Mouse (Mus musculus) cerebellum, adult 11-12 months (tissue): ENCODE data around the gene Cfap300.
A peak's percentile ranks its signal among the peaks of the same experiment; 100 is the strongest.

Experiments used
- DNase-seq: peaks from one replicate; pipeline ENCODE4 v3.0.0; 2022

The Cfap300 gene

DNA sequence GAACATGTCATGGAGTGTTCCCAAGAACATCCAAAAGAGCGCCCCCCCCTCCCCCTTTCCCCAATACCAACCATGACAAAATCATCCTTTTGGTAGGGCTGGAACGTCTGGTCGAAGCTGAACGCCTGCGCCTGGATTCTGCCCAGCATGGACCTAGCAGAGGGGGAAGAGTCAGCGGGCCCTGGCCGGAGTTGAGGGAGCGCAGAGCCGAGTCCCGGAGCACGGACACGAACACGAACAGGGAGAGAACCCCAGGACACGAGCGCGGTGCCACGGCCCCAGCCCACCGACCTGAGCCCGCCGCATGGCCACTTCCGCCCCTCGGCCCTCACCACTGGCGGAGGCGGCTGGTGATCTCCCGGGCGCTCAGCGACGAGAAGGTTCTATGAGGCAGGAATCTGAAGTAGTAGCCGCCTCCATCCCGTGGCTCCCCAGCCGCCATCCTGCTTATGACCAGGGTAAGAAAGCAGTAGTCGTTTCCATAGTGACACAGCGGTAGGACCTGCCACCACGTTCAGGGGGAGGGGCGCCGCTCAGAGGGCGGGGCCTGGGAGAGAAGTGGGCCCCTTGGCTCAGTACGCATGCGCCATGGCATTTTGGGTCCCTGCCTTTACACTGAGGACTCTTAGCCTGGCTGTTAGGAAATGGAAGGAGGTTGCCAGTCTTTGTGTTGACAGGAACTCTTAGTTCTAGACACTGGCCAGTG lies at the start of gene Cfap300:
Cfap300 (minus strand) TSS at position 486 of the 706 bp plus-strand sequence.
- peak; percentile 96 for DNase-seq

DNA sequence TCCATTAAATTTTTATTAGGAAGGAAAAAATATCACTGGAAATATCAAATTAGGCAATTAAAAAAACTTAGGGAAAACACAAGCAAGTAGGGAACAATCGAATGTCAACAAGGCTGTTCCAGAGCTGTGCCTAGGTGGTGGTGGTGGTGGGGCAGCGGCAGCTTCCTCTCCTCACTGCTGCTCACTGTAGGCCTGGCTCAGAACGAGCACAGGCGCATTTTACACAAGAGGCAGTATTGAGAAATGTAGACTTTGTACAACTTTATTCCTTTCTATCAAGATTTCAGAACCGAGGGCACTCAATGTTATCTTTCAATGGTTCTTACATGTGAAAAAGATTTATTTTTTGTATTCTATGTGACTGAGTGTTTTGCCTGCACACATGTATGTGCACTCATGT lies 36.3 kb upstream of the Cfap300 start:
- DNase-seq = no peak

DNA sequence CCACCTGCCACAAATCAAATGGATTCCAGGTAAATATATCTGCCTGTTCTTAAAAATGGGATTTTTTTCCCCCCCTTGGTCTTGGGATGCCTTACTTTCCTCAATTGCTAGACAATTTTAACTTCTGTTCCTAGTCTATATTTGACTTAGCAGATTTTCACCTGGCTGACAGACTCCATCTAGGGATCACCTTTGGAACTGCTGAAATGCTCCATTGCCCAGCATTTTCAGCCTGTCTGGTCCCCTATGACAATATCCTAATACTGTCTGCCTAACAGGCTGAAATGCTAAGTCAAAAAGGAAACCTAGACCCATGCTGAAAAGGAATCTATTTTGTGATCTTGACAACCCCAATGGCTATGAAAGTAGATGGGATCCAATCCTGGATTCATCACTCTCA lies 31.7 kb upstream of the Cfap300 start:
- no peak for DNase-seq

DNA sequence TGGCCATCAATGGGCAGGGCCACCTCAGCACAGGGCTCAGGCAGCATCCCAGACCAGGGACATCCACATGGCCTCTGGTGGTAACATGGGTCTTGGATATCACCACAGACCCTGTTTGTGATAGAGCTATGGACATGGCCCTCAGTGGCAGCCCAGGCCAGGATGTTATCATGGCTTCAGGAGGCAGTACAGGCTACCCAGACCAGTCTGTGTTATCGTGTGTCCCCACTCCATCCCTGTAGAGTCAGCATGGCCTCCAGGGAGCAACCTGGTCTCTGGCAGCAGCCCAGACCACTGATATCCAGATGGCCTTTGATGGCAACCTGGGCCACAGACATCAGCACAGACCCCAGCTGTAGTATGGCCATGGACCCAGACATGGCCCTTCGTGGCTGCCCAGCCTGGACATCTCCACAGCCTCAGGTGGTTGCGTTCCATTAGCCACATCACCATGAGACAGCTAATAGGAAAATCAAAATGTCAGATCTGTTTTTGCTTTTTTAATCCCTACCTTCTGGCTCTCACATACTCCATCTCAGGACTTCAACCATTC lies 30.7 kb upstream of the Cfap300 start:
- DNase-seq = no peak

DNA sequence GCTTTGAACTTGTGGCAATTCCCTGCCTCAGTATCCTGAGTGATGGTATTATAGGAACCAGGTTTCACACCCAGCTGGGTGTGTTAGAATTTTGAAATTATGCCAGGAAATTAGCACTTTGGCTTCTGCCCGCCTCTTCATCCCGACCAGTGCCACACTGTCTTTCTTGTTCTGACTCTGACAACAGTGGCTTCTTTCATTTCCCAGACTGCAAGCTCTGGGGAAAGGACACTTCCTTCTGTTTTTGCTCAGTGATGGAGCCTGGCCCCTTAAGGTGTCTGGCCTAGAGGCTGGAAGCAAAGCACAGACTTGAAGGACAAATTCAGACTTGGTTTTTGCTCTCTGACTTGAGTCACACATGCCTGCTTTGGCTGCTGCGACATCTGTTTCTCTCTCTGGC lies 17.0 kb upstream of the Cfap300 start:
- no peak for DNase-seq

DNA sequence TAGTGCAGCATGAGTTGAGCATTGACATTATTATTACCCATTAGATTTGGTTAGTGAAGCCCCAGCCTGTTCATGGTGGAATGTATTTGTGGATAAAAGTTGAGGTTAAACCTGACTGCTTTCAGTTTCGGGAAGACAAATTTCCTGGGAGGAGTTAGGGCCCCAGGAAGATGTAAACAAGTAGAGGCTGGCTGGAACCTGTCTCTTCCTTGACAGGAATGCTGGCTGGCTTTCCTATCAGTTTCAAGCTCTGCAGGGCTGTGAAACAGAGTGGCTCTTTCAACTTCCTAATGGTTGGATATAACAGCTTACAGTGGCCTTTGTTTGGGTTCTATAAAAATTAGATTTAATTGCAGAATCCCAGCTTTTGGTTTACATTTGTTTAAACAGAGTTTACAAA lies 12.2 kb upstream of the Cfap300 start:
- DNase-seq = no peak

DNA sequence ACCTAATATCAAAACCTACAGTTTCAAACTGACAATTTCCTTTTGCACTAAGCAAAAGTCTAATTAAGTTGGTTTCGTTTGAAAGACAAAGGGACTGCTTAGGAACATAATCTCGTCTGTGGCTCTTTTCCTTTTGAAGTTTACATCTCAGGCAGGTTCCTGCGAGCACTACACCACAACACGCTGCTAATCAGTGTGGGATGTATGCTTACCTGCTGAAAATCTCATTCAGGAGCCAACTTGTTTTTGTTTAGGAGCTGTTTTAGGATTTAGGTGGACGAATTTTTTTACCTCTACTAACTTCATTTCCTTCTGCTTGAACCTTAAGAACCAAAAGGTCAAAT lies 393 bp upstream of the Cfap300 start:
- DNase-seq = no peak

DNA sequence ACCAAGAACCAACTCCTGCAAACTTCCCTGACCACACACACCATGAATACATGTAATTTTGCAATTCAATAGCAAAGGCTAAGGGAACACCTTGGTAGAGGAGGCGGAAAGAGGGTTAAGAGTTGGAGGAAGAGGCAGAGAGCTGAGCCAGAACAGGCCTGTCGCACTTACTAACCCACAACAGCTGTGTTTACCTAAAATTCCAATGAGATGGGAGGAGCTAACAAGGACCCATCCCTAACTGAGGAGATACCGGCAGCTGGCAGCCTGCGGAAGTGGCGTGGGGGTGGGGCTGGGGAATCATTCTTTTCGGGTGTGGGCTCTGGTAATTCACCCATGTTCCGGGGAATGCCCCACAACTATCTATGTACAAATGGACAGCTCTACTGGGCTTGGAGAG lies 7.1 kb downstream of the Cfap300 start:
- DNase-seq = no peak

DNA sequence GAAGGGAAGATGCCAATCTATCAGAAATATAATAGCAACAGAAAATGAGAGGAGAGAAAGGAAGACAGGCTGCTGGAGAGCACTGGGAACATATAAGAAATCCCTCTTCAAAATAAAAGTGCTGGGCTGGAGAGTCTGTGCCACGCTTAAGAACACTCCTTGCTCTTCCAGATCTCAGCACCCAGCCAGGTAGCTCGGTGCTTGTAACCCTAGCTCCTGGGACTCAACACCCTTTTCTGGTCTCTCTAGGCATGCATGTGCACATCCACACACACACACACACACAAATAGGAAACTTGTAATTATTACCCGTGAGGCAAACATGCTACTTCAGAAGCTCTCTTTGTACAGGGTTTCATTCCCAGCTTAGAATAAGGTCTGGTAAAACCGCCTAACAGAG lies 7.5 kb downstream of the Cfap300 start:
- no peak for DNase-seq

DNA sequence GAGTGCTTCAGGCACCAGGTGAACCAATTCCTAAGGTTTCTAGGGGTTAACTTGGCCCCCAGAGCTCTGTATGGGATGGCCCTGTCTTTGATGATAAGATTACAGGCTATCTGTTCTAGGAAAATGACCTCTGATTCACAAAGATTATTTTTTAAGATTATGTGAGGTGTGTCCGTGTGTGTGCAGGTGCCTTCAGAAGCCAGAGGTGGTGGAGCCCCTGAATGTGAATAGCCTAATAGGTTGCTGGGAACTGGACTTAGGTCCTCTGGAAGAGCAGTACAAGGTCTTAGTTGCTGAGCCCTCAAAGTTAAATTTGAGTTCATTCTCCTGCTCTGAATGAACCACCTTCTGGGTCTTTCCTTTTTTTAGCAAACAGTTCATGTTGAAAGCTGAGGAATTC lies 8.5 kb downstream of the Cfap300 start:
- no peak for DNase-seq

DNA sequence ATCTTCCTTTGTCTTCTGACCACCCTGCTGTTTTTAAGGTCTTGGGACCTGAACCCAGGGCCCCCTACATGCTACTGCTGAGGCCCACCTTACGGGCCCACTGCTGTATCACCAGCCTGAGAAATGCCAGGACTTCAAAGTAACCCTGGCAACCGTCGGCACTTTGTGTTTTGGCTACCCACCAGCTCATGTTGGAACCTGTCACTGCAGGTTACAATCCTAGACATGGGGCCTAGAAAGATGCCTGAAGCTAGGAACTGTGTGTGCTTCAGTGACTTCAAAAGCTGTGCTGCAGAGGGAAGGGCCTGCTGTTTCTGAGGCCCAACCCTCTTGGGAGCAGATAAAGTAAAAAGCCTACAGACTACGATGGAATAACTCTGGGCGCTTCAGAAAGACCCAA lies 9.8 kb downstream of the Cfap300 start:
- DNase-seq = no peak

DNA sequence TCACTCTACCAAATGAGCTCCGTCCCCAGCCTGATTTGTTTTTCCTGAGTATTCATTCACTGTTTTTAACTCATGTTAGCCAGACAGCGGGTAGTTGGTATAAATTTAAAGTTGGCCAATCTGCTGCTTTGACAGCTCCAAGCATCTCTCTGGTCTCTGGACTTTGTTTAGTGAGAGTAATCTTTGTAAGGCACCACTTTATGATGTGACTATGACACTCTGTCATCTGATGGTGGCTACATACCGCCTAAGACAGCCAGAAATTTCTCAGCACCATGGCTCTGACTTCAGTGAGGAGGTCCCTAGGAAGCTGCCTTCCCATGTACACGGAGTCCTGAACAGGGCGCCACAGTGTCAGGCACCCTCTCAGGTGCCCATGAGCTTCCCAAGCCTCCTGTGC lies 24.0 kb downstream of the Cfap300 start:
- DNase-seq = no peak

DNA sequence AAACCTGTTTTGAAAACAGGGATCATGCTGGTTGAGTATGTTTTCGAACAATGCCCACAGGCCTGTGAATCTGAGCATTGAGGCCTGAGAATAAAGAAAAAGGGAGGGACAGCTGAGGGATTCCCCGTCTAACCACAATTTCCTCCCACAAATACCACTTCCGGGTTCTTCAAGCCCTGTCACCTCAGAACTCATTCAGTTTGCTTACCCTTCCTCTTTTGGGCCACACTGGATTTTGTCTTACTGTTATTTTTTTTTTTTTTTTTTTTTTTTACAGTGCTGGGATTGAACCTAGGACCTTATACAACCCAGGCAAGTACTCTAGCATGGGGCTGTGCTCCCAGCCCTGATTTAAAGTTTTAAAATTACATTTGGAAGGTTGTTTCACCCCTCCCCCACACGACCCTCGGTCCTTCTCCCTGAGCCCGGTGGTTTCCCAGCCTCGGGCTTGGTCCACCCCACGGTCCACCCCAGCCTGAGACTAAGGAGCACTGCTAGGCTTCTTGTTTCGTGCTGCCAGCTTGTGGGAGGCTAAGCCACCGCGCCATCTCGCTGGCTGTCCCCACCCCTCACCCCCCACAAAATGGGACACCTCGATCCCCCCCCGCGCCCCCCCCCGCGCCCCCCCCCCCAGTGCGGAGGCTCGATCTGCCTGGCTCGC lies 25.2 kb downstream of the Cfap300 start:
- peak; percentile 51 for DNase-seq

DNA sequence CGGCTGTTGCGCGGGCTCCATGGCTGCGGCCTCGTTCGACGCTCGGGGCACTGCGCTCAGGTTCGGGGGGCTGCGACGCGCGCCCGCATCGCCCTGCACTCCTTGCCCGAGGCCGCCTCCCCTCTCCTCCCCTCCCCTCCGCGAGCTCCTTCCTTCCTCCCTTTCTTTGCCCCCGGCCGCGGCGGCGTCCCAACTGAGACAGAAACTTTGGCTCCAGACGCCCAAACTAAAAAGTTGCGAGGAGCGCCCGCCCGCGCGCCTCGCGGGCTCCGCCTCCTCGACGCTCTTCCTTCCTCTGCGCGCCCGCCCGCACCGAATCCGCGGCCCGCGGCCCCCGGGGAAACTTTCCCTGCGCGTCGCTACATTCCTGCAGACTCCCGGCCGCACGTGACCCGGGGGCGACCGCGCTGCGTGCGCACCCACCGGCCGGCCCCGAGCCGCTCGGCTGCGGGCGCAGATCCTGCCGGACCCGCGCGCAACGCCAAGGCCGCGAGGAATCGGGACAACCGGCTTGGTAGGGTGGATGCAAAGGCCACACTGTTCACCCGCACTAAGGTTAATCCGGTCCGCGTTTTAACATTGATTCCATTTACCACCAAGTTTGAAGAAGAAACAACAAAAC lies 38.1 kb downstream of the Cfap300 start, which contains the start of gene Yap1:
Yap1 (minus strand) TSS at position 227 of the 622 bp plus-strand sequence.
- peak; percentile 45 for DNase-seq

DNA sequence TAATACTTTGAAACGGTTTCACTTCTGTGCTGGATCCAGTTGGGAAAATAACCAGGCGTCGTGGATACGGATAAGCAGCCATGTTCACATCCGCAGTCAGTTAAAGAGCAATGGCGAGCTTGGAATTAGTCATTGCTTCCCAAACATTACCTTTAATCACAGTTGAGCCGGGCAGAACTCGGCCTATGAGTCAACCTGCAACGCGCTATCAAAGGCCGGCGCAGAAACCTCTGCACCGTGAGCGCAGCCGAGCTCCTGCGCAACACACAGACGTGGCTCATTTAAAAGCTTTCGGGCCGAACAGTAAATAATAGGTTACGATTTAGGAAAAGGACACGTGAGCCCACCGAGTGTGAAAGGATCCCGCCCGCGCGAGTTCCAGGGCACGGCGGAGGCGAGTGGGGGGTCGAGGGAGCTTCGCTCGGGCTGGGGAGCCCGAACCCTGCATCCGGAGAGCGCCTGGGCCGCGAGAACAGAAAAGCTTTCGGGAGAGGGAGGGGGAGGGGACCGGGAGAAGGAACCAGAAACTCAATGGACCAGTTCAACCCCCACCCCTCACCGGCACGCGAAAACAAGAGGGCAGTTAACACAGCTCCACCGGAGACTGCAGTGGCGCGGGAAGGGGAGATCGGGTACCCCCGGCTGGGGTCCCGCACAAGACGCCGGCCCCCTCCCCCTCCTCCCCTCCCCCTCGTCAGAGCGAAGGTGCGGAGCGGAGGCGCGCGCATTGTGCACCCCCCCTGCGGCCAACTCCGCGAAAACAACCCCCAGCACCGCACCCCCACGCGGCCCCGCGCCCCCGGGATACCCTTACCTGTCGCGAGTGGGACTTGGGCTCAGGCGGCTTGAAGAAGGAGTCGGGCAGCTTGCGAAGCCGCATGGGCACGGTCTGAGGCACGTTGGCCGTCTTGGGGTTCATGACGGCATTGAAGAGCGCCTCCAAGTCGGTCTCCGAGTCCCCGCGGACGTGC lies 39.0 kb downstream of the Cfap300 start:
- DNase-seq = peak; percentile 18

DNA sequence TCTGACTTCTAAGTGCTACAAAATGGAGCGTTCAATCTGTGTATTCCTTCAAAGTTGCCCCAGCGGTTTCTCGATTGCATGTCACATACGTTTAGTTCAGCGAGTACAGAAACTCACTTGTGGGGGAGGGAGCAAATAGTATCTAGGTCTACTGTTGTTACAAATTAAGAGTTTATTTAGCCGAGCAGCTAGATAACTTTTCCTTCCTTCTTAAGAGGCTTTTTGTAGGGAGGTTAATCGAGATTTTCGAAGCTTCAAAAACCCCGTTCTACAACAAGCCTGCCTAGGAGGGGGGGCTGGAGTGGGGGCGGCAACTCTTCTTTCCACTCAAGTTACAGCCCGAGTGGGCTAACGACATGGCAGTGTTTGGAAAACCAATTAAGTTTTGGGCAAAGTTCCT lies 39.8 kb downstream of the Cfap300 start:
- DNase-seq = no peak

DNA sequence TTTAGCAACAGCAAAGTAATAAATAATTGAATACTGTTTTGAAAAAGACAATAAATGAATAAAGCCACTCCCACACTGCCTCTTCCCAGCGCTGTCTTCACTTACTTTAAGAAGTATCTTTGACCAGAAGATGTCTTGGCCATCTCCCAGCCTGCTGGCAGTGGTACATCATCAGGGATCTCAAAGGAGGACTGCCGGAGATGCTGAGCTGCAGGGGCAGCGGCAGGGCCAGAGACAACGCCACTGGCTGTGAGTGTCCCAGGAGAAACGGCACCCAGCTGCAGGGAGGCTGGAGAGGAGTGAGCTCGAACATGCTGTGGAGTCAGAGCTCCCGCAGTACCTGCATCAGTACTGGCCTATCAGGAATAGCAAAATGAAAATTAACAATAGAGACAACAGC lies 41.3 kb downstream of the Cfap300 start:
- DNase-seq = no peak

DNA sequence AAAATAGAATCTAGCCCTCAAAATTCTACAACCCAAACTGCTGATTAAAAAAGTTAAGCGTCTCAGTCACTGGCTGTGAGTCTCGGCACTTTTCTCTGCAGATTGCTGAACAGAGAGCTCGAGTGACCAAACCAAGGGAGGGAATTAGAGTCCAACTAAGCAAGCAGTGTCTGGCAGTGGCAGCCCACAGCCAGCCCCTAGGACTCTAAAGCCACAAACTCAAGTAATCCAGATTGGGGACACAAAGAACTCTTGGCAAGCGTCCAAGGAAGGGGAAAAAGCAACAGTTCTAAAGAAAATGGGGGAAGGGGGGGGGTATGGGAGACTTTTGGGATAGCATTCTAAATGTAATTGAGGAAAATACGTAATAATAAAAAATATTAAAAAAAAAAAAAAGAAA lies 48.3 kb downstream of the Cfap300 start:
- no peak for DNase-seq

DNA sequence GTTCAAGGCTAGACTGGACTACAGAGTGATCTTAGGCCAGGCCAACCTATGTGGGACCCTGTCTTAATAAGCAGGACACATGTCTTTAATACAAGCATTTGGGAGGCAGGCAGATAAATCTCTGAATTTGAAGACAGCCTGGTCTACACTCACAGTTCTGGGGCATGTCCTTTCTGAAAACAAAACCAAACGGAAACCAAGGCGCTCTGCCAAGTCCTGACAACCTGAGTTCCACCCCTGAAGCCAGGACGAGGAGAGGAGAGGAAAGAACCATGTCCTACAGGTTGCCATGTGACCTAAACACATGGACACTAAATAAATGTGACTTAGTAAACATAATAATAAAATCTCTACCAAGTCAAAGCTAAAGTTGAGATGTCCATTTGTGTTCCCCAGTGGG lies 50.0 kb downstream of the Cfap300 start:
- no peak for DNase-seq

DNA sequence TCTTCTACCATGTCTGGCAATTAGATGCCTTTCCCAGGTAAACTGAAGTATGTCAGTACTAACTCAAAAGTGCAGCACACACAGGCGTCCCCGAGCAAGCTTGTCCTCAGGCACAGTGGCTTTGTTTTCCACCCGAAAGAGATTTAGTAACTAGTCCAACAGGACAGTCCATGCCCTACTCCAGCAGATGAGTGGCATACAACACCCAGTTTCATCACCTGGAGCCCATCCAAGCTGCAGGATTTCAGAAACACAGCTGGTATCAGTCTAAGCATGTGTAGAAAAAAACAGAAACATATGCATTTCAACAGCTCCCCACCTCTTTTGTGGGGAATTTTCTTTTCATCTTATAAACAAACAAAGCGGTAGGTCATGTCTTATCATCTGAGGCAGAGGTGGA lies 51.7 kb downstream of the Cfap300 start:
- DNase-seq = no peak

DNA sequence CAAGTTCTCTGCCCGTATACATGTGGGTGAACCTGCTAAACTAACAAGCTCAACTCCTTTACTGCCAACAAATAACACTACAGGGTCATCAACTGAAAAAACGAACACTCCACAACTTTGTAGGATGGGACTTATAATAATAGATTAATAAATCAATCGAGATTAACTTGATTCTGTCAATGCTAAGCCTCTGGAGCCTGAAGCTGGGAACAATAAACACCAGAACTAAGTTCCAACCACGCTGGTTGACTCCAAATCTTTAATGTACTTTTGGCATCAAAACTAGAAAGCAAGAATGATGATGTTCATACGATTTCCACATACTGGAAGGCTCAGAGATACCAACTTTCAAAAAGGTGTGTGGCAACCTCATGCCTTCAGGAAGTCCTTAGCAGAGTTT lies 55.5 kb downstream of the Cfap300 start:
- DNase-seq = no peak

DNA sequence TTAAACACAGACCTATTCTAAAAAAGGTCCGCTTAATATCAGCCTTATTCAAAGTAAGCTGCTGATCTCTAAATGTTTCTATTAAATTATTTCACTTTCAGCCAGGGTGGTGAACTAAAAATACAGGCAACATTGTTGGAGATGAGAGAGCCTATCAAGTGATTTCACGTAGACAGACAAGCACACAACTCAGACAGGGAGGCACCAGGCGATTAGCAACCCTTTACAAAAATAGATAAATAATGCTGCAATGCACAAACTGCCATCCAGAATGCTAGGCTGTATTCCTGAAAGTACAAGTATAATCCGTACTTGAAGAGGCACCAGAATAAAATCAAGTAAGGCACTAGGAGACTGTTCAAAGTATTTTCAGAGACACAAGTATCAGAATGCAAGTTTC lies 58.3 kb downstream of the Cfap300 start:
- no peak for DNase-seq

DNA sequence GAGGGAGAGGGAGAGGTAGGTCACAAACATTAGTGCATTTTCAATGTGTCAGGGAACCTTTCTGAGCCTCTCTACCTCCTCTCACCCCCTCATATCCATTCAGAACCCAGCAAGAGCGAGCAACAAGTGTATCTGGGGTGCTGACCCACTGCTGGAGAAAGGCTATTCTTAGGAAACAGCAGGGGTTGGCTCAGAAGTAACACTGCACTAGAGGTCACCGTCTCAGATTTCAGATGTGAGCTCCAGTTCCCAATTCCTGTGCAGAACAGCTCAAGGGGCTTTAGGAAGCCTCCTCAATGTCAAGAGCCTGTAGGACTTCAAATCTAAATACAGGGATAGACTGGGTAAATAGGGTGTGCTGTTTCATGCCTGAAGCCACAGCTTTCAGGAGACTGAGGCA lies 59.0 kb downstream of the Cfap300 start:
- DNase-seq = no peak
